Mouse (Mus musculus) ES-Bruce4 (cell line): ENCODE measurements at regions not wholly inside any gene's neighbourhood (a gene's known extent, or its start where the extent isn't known, plus 50 kb on each side); places are given as distances from the start of the nearest gene placed in this dataset.

Experiments used
- CTCF ChIP-seq: IDR thresholded peaks from one replicate; pipeline ENCODE4 v1.8.1; 2011; ENCODE audit warnings: low read depth, low read length
- EP300 ChIP-seq: IDR thresholded peaks from 2 replicates; pipeline ENCODE4 v1.6.1; 2011; ENCODE audit warnings: low read depth, low read length; ENCODE audit not compliant: insufficient read depth
- POLR2A ChIP-seq: IDR thresholded peaks from one replicate; pipeline ENCODE4 v1.8.1; 2011; ENCODE audit warnings: low read length; ENCODE audit not compliant: insufficient read depth

DNA sequence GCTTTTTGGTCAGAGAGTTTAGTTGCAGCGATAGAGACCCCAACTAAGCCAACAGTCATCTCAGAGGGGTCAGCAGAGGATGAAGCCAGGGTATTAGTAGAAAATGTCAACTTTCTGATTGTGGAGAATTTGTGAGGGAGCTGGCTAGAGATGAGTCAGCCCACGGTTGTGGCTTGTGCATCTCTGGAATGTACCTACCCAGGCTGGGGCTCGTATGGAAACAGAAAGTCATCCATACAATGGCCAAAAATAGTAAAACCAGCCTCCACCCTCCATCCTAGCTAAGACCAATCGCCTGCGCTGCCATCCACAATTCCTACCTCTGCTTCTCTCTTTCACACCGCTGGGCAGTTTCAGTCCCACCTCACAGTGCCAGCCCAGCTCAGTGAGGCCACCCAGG is 94.9 kb downstream of the Gm5426 start:
- TF ChIP-seq CTCF, result no peak
- no peak for TF ChIP-seq POLR2A
- TF ChIP-seq EP300, result no peak
